Mouse (Mus musculus) liver, postnatal 0 days (tissue): ENCODE data around the gene Cdc42ep4. TPM values are rescaled to one million over a fixed set of nuclear protein-coding genes. Genes with fewer than 3 reads are reported as not detected.

Source experiments
- ATAC-seq: fragments of 200-750 bp; cut with Nextera tagmentation; 2 replicates; pipeline ENCODE4 v1.8.0; 2017; ENCODE audit warnings: mild to moderate bottlenecking, moderate library complexity
- DNase-seq: peaks from one replicate; pipeline ENCODE4 v3.0.0-alpha.2; 2016
- H3K27ac ChIP-seq: fragments of 300-500 bp; sonication (generic); 2 replicates; pipeline ENCODE4 v1.5.1; 2014; ENCODE audit warnings: antibody characterized with exemption, moderate library complexity, mild to moderate bottlenecking, low read depth
- H3K27me3 ChIP-seq: fragments of 300-500 bp; sonication (generic); 2 replicates; pipeline ENCODE4 v1.6.1; 2014; ENCODE audit warnings: low read length, control low read depth, mixed read lengths; ENCODE audit not compliant: insufficient read depth
- H3K36me3 ChIP-seq: fragments of 300-500 bp; sonication (generic); replicated peaks from 2 replicates; pipeline ENCODE4 v1.6.1; 2014; ENCODE audit warnings: mild to moderate bottlenecking, control low read depth, low read length, moderate library complexity, mixed read lengths; ENCODE audit not compliant: insufficient read depth
- H3K4me1 ChIP-seq: fragments of 300-500 bp; sonication (generic); 2 replicates; pipeline ENCODE4 v1.6.1; 2014; ENCODE audit warnings: antibody characterized with exemption, mild to moderate bottlenecking, control low read depth; ENCODE audit not compliant: insufficient read depth
- H3K4me2 ChIP-seq: fragments of 300-500 bp; sonication (generic); 2 replicates; pipeline ENCODE4 v1.6.1; 2014; ENCODE audit warnings: low read depth, mild to moderate bottlenecking, low read length, moderate library complexity, mixed read lengths
- H3K4me3 ChIP-seq: fragments of 300-500 bp; sonication (generic); 2 replicates; pipeline ENCODE4 v1.5.1; 2014; ENCODE audit warnings: low read depth, low read length
- H3K9ac ChIP-seq: fragments of 300-500 bp; sonication (generic); replicated peaks from 2 replicates; pipeline ENCODE4 v1.6.1; 2014; ENCODE audit warnings: mild to moderate bottlenecking, moderate library complexity
- H3K9me3 ChIP-seq: fragments of 300-500 bp; sonication (generic); 2 replicates; pipeline ENCODE4 v1.6.1; 2016; ENCODE audit warnings: mild to moderate bottlenecking, control low read depth, low read length, mixed read lengths
- CTCF ChIP-seq: sonication (generic); IDR thresholded peaks from 2 replicates; pipeline ENCODE4 v1.5.1; 2016; ENCODE audit warnings: antibody characterized with exemption, low read depth
- EP300 ChIP-seq: IDR thresholded peaks from 2 replicates; pipeline ENCODE4 v1.6.1; 2016; ENCODE audit warnings: antibody characterized with exemption, low read depth, mild to moderate bottlenecking
- WGBS: fragments of 180-500 bp; shearing (Covaris S2); extraction: QIAGEN DNeasy Blood & Tissue Kit; methylation state at CpG from one replicate; pipeline ENCODE4 v1.1.7; 2014; ENCODE audit not compliant: insufficient replicate concordance; 5-methylcytosine and 5-hydroxymethylcytosine counted together
- polyA plus RNA-seq: library from polyadenylated mRNA; unstranded; fragments of >200 nt; fragmentation: Nextera tagmentation; extraction: Ambion mirVana; gene quantifications from 2 replicates; pipeline ENCODE4 v1.2.1, GENCODE M21; 2015

Gene Cdc42ep4
- polyA plus RNA-seq, 1 experiment from 2014 or later = 13.7 TPM

DNA sequence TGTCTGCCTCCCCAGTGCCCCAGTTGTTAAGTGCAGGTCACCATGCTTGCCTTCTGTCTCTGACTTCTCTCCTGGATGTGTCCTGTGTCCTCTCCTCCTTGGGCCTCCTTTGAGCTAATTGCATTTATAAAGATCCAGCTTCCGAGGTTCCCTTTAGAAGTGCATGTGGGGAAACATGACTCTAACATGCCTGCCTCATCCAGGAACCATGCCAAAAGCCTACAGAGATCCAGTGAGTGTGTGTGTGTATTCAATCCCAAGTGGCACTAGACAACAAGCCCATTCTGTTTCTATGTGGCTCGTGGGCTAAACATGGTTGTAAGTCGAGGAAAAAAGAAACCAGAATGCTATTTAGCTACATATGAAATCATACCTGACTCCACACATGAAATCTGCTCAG lies 16.7 kb upstream of the Cdc42ep4 start:
- Histone ChIP-seq H3K27ac (no peak overlapping the region), H3K4me2 (no peak overlapping the region), H3K4me3 (no peak overlapping the region), H3K9ac (no peak overlapping the region), H3K27me3 (no peaks in the 10 kb centered on the region), H3K9me3 (no peaks in the 10 kb centered on the region), H3K36me3 (no peaks in the 10 kb centered on the region), H3K4me1 (peaks cover 19% of the 10 kb centered on the region)
- 71% methylated on average over 3 of the region's 3 CpGs for WGBS
- no peak for TF ChIP-seq CTCF
- TF ChIP-seq EP300 = no peak
- DNase-seq = no peak
- no peak for ATAC-seq

DNA sequence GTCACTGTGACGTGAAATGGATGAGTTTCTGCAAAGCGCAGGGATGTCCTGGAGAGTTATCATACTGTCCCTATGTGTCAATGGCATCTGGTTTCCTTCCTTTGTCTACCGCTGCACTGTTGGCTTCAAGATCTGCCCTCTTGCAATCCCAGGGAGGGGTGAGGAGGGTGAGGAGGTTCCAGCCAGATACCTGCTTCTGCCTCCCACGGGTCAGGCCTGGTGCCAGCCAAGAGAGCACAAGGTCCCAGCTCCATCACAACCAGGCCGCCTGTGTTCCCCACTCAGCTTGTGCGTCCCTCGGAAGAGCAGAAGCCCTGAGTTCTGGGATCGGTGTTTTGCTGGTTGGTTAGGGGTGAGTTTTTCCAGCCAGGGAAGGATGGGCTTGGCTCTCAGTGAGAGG lies 15.6 kb upstream of the Cdc42ep4 start:
- TF ChIP-seq CTCF (no peak), EP300 (no peak)
- Histone ChIP-seq H3K4me1 (peaks cover 21% of the 10 kb centered on the region), H3K4me2 (no peak overlapping the region), H3K36me3 (no peaks in the 10 kb centered on the region), H3K9ac (no peak overlapping the region), H3K27ac (no peak overlapping the region), H3K4me3 (no peak overlapping the region), H3K27me3 (no peaks in the 10 kb centered on the region), H3K9me3 (no peaks in the 10 kb centered on the region)
- ATAC-seq (peak; percentile 35; the same call in 1 of the 2 replicates), DNase-seq (no peak)
- WGBS = 68% methylated on average over 8 of the region's 8 CpGs

DNA sequence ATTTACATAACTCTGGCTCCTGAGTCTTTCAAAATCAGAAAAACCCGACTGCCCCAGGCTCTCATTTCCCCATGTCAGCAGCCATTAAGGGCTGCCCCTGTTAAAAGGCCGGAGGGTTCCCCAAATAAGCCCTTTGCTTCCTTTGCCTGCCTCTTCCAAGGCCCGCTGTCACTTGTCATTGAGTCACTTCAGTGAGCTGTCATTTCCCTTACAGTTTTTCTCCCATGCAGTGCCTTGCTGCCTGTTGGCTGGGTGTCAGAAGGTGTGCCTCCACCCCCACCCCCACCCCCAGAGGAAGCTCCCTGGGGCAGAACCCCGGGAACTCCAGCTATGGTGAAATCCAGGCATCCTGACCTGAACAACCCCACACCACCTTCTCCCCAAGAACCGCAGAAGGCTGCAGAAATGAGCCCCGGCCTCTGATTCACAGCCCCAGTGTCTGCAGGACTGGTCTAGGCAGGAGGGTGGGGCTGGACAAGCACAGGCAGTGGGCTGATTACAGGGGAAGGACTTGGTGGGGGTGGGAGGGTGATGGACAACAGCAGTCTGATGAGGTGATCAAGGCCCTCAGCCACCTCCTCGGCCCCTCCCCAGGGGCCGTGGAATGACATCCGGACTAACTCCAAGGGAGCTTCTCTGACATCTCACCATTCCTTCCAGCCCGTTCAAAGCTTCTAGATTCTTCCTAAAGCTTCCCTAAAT lies 14.8 kb upstream of the Cdc42ep4 start:
- Histone ChIP-seq H3K36me3 (no peaks in the 10 kb centered on the region), H3K27ac (peak overlapping the region; percentile 46; the same call in 1 of the 2 replicates), H3K9ac (no peak overlapping the region), H3K4me2 (no peak overlapping the region), H3K4me1 (peaks cover 22% of the 10 kb centered on the region), H3K4me3 (no peak overlapping the region), H3K27me3 (no peaks in the 10 kb centered on the region), H3K9me3 (no peaks in the 10 kb centered on the region)
- ATAC-seq (peak; percentile 27; the same call in 1 of the 2 replicates), DNase-seq (no peak)
- no peak for TF ChIP-seq EP300
- 37% methylated on average over 10 of the region's 10 CpGs for WGBS

DNA sequence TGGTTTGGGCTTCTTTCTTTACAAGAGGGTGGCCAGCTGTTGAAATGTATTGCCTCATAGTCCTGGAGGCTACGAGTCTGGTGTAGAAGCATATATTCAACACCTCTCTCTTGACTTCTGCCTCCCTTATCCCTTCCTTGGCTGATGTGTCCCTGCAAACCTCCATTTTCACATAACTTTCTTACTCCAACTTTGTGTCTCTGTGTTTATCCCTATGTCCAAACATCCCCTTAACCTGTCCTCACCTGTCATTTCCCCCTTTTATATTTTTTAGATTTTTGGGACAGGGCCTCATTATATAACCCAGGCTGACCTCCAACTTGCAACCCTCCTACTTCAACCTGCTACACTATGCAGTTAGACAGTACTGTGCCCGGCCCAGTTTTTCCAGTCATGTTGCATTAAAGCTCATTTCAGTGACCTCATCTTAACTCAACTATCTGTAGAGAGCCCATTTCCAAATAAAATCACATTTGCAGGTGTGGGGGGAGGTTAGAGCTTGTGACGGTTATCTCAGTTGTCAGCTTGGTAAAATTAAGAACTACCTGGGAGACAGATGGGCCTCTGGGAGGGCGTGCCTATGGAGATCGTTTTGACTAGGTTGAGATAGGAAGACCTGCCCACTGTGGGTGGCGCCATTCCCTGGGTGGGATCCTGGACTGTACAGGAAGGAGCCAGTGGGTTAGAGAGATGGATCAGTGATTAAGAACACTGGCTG lies 12.6 kb upstream of the Cdc42ep4 start:
- Histone ChIP-seq H3K9ac (no peak overlapping the region), H3K4me3 (no peak overlapping the region), H3K9me3 (no peaks in the 10 kb centered on the region), H3K36me3 (no peaks in the 10 kb centered on the region), H3K27ac (no peak overlapping the region), H3K4me1 (peaks cover 22% of the 10 kb centered on the region), H3K4me2 (no peak overlapping the region), H3K27me3 (no peaks in the 10 kb centered on the region)
- 67% methylated on average over 6 of the region's 6 CpGs for WGBS
- ATAC-seq (no peak), DNase-seq (no peak)
- no peak for TF ChIP-seq EP300
- no peak for TF ChIP-seq CTCF

DNA sequence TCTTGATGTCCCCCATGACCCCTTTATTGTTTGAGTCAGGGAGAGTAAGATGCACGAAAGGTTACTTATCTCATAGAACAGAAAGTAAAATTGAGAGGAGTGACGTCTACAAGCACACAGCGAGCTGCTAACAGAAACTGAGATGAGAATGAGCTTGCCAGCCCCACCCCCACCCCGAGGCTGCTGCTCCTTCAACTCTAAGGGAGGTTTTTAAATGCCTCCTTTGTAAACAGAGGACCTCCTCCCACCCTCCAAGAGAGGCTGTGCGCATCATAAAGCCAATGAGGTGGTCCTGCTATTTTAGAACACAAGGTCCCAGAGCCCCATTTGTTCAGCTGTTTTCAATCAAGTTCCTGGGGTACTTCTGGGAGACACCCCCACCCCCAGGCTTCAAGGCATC lies 11.8 kb upstream of the Cdc42ep4 start:
- Histone ChIP-seq H3K9ac (no peak overlapping the region), H3K27ac (no peak overlapping the region), H3K27me3 (no peaks in the 10 kb centered on the region), H3K9me3 (no peaks in the 10 kb centered on the region), H3K36me3 (no peaks in the 10 kb centered on the region), H3K4me1 (peaks cover 22% of the 10 kb centered on the region), H3K4me2 (no peak overlapping the region), H3K4me3 (no peak overlapping the region)
- ATAC-seq = no peak
- WGBS = 28% methylated on average over 5 of the region's 5 CpGs
- no peak for DNase-seq
- TF ChIP-seq CTCF (no peak), EP300 (no peak)

GRCm38 (mm10) chr11:113762136-113762797 lies 10.6 kb upstream of the Cdc42ep4 start:
- Histone ChIP-seq H3K4me2 (no peak overlapping the region), H3K9ac (no peak overlapping the region), H3K4me1 (peaks cover 22% of the 10 kb centered on the region), H3K27ac (no peak overlapping the region), H3K4me3 (no peak overlapping the region), H3K9me3 (no peaks in the 10 kb centered on the region), H3K27me3 (no peaks in the 10 kb centered on the region), H3K36me3 (no peaks in the 10 kb centered on the region)
- no peak for DNase-seq
- no peak for ATAC-seq
- WGBS = 60% methylated on average over 8 of the region's 8 CpGs
- TF ChIP-seq CTCF (no peak), EP300 (no peak)
